ENCODE assay signal across 30 mouse cellular contexts in genomic region chr3:63483726-63484125, GRCm38 (mm10). TPM values are rescaled to one million over a fixed set of nuclear protein-coding genes. Genes with fewer than 3 reads are reported as not detected.
A peak's percentile ranks its signal among the peaks of the same experiment; 100 is the strongest.
DNase-seq lines count a peak whose midpoint lies in the region; TF ChIP-seq lines count a peak whose summit lies in the region.
"Had no signal": no experiment of that assay in that cellular context is flagged by ENCODE, and none has a peak within 500 bp of the region (broad histone marks: within the 10 kb centered on the region; RNA-seq: fewer than 3 reads in every experiment).

Gene Gm34302, minus strand, starts transcription at chr3:63483879.

- no peak for TF ChIP-seq CTCF in gastrocnemius, adult 2 months (IDR thresholded peaks at IDR 0.05)

- DNase-seq in gastrocnemius, adult 2 months = no peak
- DNase-seq in gastrocnemius, postnatal 10 days = no peak
- DNase-seq in heart, adult 8-10 months (ENCODE audit: low spot score) = peak; percentile 40
- no peak for DNase-seq in heart, postnatal 36 days
- DNase-seq in right cerebral cortex, postnatal 36 days (ENCODE audit: low spot score in 2 of 2) = no peak
- no peak for DNase-seq in ovary, postnatal 10 days (ENCODE audit: low spot score)
- no peak for DNase-seq in adrenal gland, postnatal 36 days
- DNase-seq: adrenal gland, postnatal 25 days; B cell, adult 2 months; cerebellum, adult 18-20 months; cerebellum, postnatal 14 days; kidney, adult 2 months; kidney, postnatal 36 days; liver, embryonic 13.5 days; lung, adult 18-20 months; lung, postnatal 4 days; retina, postnatal 1 day; right cerebral cortex, postnatal 14 days; thymus, adult 18-20 months; thymus, postnatal 25 days had no signal

- H3K4me3 ChIP-seq in gastrocnemius, adult 2 months = no peak within 1 kb of the TSS
- H3K4me3 ChIP-seq: heart, embryonic 15.5 days; intestine, embryonic 15.5 days; limb, embryonic 10.5 days; limb, embryonic 15.5 days; liver, embryonic 13.5 days; megakaryocyte, embryonic 14.5 days; midbrain, embryonic 13.5 days; neural tube, embryonic 13.5 days had no signal

- intact Hi-C loops in gastrocnemius, adult 2 months (cut with DNase I) = no loop called here
- intact Hi-C loops in heart, postnatal 36 days (cut with DNase I) = loop anchor here (5.0 kb wide), 1 partner anchor 66 kb away; no protein-coding TSS in a partner anchor

- no peak within 1 kb of the TSS for H3K27ac ChIP-seq in gastrocnemius, adult 2 months
- H3K27ac ChIP-seq: heart, embryonic 15.5 days; intestine, embryonic 15.5 days; limb, embryonic 10.5 days; limb, embryonic 15.5 days; liver, embryonic 13.5 days; midbrain, embryonic 13.5 days; neural tube, embryonic 13.5 days; stomach, postnatal 0 days had no signal

RNA-seq across cellular contexts. Expression of gene Gm34302, which starts in this region (rescaled TPM):
- total RNA-seq in gastrocnemius, adult 2 months (2021) = 100 to 1,000 TPM in 1 of 2 experiments, 10 to 100 TPM in 1; 52.1 to 182 TPM
- total RNA-seq in gastrocnemius, postnatal 10 days (2021) = 10 to 100 TPM; 18.6 to 45.6 TPM
- total RNA-seq in heart, adult 8-10 months (2022) = 1,000 to 10,000 TPM; 1,239 to 2,049 (median 1,626) TPM
- 100 to 1,000 TPM; 629 to 735 TPM for total RNA-seq in heart, postnatal 36 days (2021)
- not detected for total RNA-seq in adrenal gland, postnatal 36 days (2021)
- total RNA-seq: adrenal gland, adult 18-20 months; adrenal gland, postnatal 25 days; left cerebral cortex, postnatal 10 days had no signal

Comparison
In these comparisons a context has a peak if more than half of its experiments do, and no peak if none do; other contexts are left out.
1. RNA of gene Gm34302 (total RNA-seq): 1,239 to 2,049 TPM in heart, adult 8-10 months, 629 to 735 TPM in heart, postnatal 36 days, 52.1 to 182 TPM in gastrocnemius, adult 2 months and 18.6 to 45.6 TPM in gastrocnemius, postnatal 10 days; not detected in adrenal gland, postnatal 36 days; every median in the first group is over 10 times any median in the second.